Mouse (Mus musculus) gastrocnemius, postnatal 36 days (tissue): ENCODE measurements around the gene Notch3. TPM values are rescaled to one million over a fixed set of nuclear protein-coding genes. Genes with fewer than 3 reads are reported as not detected.

ENCODE experiments used
- DNase-seq, 2 experiments: peaks; one replicate each; pipeline ENCODE4 v3.0.0; 2022
- intact Hi-C: fragments of 180-260 bp; cut with DNase I; formaldehyde crosslinking; loops from one replicate; pipeline ENCODE4 v1.15.1; 2025
- total RNA-seq, 2 experiments: library from RNA; stranded (reverse); gene quantifications; 2 replicates each; pipeline ENCODE4 v1.2.3; 2021

The Notch3 gene
- total RNA-seq, 2 experiments from 2014 or later = 11.0 to 13.3 TPM

- intact Hi-C loops = loop anchor here (10.0 kb wide), 1 partner anchor 325 kb away; no protein-coding TSS in a partner anchor
- no peak for DNase-seq
These were observed 3.0 kb upstream of the Notch3 start for GRCm38 (mm10) chr17:32169518-32170225.

- DNase-seq = no peak
- intact Hi-C loops = loop anchor here (10.0 kb wide), 1 partner anchor 329 kb away; no protein-coding TSS in a partner anchor
These were observed 653 bp downstream of the Notch3 start for GRCm38 (mm10) chr17:32165803-32166595.

GRCm38 (mm10) chr17:32165266-32165802 is 1.3 kb downstream of the Notch3 start:
- no peak for DNase-seq
- intact Hi-C loops = loop anchor here (10.0 kb wide), 1 partner anchor 329 kb away; no protein-coding TSS in a partner anchor

GRCm38 (mm10) chr17:32164780-32165179 is 1.9 kb downstream of the Notch3 start:
- DNase-seq = no peak
- intact Hi-C loops = loop anchor here (5.0 to 10.0 kb wide), 2 partner anchors 43 to 330 kb away; no protein-coding TSS in a partner anchor

- no peak for DNase-seq
- intact Hi-C loops = loop anchor here (5.0 to 10.0 kb wide), 2 partner anchors 43 to 331 kb away; no protein-coding TSS in a partner anchor
These were observed 2.6 kb downstream of the Notch3 start for GRCm38 (mm10) chr17:32163910-32164650.

- intact Hi-C loops = loop anchor here (5.0 to 10.0 kb wide), 2 partner anchors 45 to 333 kb away; no protein-coding TSS in a partner anchor
- peak; percentile 64 to 67 for DNase-seq
These were observed 4.4 kb downstream of the Notch3 start for GRCm38 (mm10) chr17:32162112-32162850.

- intact Hi-C loops = loop anchor here (5.0 to 10.0 kb wide), 2 partner anchors 46 to 334 kb away; no protein-coding TSS in a partner anchor
- DNase-seq = no peak
These were observed 5.8 kb downstream of the Notch3 start for GRCm38 (mm10) chr17:32160882-32161281.

- intact Hi-C loops = no loop called here
These were observed 7.8 kb downstream of the Notch3 start for GRCm38 (mm10) chr17:32158841-32159240.

GRCm38 (mm10) chr17:32146718-32147117 is 19.9 kb downstream of the Notch3 start:
- intact Hi-C loops = no loop called here
- DNase-seq = no peak

More at GRCm38 (mm10) chr17:32158841-32159240, 7.8 kb downstream of the Notch3 start:
- DNase-seq = no peak

GRCm38 (mm10) chr17:32142907-32143854 is 23.5 kb downstream of the Notch3 start:
- intact Hi-C loops = loop anchor here (5.0 kb wide), 1 partner anchor 64 kb away; no protein-coding TSS in a partner anchor
- peak; percentile 81 to 89 for DNase-seq

GRCm38 (mm10) chr17:32142234-32142633 is 24.4 kb downstream of the Notch3 start:
- DNase-seq = no peak
- intact Hi-C loops = loop anchor here (5.0 kb wide), 1 partner anchor 65 kb away; no protein-coding TSS in a partner anchor

- no peak for DNase-seq
- intact Hi-C loops = no loop called here
These were observed 33.3 kb downstream of the Notch3 start for GRCm38 (mm10) chr17:32133375-32133774.

GRCm38 (mm10) chr17:32132087-32132486 is 34.6 kb downstream of the Notch3 start:
- intact Hi-C loops = no loop called here

GRCm38 (mm10) chr17:32130506-32130905 is 36.1 kb downstream of the Notch3 start:
- DNase-seq = no peak
- intact Hi-C loops = no loop called here

More at GRCm38 (mm10) chr17:32132087-32132486, 34.6 kb downstream of the Notch3 start:
- no peak for DNase-seq

- no peak for DNase-seq
- intact Hi-C loops = no loop called here
These were observed 39.5 kb downstream of the Notch3 start for GRCm38 (mm10) chr17:32127195-32127594.

GRCm38 (mm10) chr17:32125407-32125806 is 41.2 kb downstream of the Notch3 start:
- intact Hi-C loops = no loop called here
- DNase-seq = no peak

GRCm38 (mm10) chr17:32123545-32123944 is 43.1 kb downstream of the Notch3 start:
- intact Hi-C loops = no loop called here
- DNase-seq = no peak

- intact Hi-C loops = no loop called here
- DNase-seq = peak; percentile 68 to 75
These were observed 44.1 kb downstream of the Notch3 start for GRCm38 (mm10) chr17:32122587-32122970.
